Mouse (Mus musculus) liver, embryonic 16.5 days (tissue): ENCODE results near the gene Sectm1a. TPM values are rescaled to one million over a fixed set of nuclear protein-coding genes. Genes with fewer than 3 reads are reported as not detected.

ENCODE experiments used
- ATAC-seq: fragments of 200-750 bp; cut with Nextera tagmentation; 2 replicates; pipeline ENCODE4 v1.8.0; 2017; ENCODE audit warnings: low read depth, mild to moderate bottlenecking, moderate number of reproducible peaks, moderate library complexity
- H3K27ac ChIP-seq: fragments of 300-500 bp; sonication (generic); 2 replicates; pipeline ENCODE4 v1.5.1; 2014; ENCODE audit warnings: mild to moderate bottlenecking, low read length
- H3K27me3 ChIP-seq: fragments of 300-500 bp; sonication (generic); 2 replicates; pipeline ENCODE4 v1.6.1; 2014; ENCODE audit warnings: low read depth, low read length, mixed read lengths; ENCODE audit not compliant: control insufficient read depth, insufficient read depth
- H3K36me3 ChIP-seq: fragments of 300-500 bp; sonication (generic); 2 replicates; pipeline ENCODE4 v1.6.1; 2014; ENCODE audit warnings: mild to moderate bottlenecking; ENCODE audit not compliant: control insufficient read depth, insufficient read depth
- H3K4me1 ChIP-seq: fragments of 300-500 bp; sonication (generic); 2 replicates; pipeline ENCODE4 v1.6.1; 2014; ENCODE audit warnings: low read depth, low read length, mixed read lengths; ENCODE audit not compliant: control insufficient read depth
- H3K4me2 ChIP-seq: fragments of 300-500 bp; sonication (generic); 2 replicates; pipeline ENCODE4 v1.6.1; 2014; ENCODE audit warnings: low read depth, low read length, mixed read lengths
- H3K4me3 ChIP-seq: fragments of 300-500 bp; sonication (generic); 2 replicates; pipeline ENCODE4 v1.5.1; 2014; ENCODE audit warnings: low read depth, mild to moderate bottlenecking, low read length
- H3K9ac ChIP-seq: fragments of 300-500 bp; sonication (generic); 2 replicates; pipeline ENCODE4 v1.6.1; 2014; ENCODE audit warnings: low read depth, low read length
- H3K9me3 ChIP-seq: fragments of 300-500 bp; sonication (generic); replicated peaks from 2 replicates; pipeline ENCODE4 v1.6.1; 2016; ENCODE audit warnings: low read length; ENCODE audit not compliant: control insufficient read depth
- WGBS: fragments of 180-500 bp; shearing (Covaris S2); extraction: QIAGEN DNeasy Blood & Tissue Kit; methylation state at CpG from one replicate; pipeline ENCODE4 v1.1.7; 2014; ENCODE audit not compliant: insufficient replicate concordance; 5-methylcytosine and 5-hydroxymethylcytosine counted together
- polyA plus RNA-seq: library from polyadenylated mRNA; unstranded; fragments of >200 nt; fragmentation: Nextera tagmentation; extraction: Ambion mirVana; gene quantifications from 2 replicates; pipeline ENCODE4 v1.2.1, GENCODE M21; 2015

The Sectm1a gene
- polyA plus RNA-seq, 1 experiment from 2014 or later = 1.8 TPM

- ATAC-seq = no peak
These were observed 21.5 kb downstream of the Sectm1a start for GRCm38 (mm10) chr11:121059471-121059870.

DNA sequence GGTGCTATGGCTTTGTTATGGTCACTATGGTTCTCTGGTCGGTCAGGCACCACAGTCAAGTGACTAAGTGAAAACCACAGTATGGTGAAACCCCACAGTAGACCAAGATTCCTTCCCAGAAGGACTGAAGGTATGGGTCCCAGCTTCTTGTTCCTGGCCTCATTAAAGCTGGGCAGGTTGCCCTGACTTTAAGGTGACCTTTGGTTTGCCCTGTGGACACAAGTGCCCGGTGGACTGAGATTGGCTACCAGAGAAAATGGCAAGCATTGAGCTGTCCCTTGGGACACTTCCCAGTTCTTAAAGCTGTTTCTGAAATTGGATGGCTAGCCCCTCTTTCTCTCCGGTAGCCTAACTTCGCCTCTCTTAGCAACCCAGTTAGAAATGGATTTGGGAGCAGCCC is 22.1 kb downstream of the Sectm1a start:
- H3K9ac ChIP-seq = no peak overlapping the region
- no peak overlapping the region for H3K4me3 ChIP-seq
- peaks cover 7% of the 10 kb centered on the region for H3K4me1 ChIP-seq
- H3K4me2 ChIP-seq = no peak overlapping the region
- no peaks in the 10 kb centered on the region for H3K36me3 ChIP-seq
- 55% methylated on average over 4 of the region's 4 CpGs for WGBS
- H3K27ac ChIP-seq = no peak overlapping the region
- no peak for ATAC-seq
- no peaks in the 10 kb centered on the region for H3K9me3 ChIP-seq
- no peaks in the 10 kb centered on the region for H3K27me3 ChIP-seq

More at GRCm38 (mm10) chr11:121059471-121059870, 21.5 kb downstream of the Sectm1a start:
- no peak overlapping the region for H3K27ac ChIP-seq
- no peak overlapping the region for H3K4me3 ChIP-seq
- 68% methylated on average over 4 of the region's 4 CpGs for WGBS
- H3K27me3 ChIP-seq = no peaks in the 10 kb centered on the region
- H3K36me3 ChIP-seq = no peaks in the 10 kb centered on the region
- H3K4me2 ChIP-seq = no peak overlapping the region
- H3K9me3 ChIP-seq = no peaks in the 10 kb centered on the region
- H3K4me1 ChIP-seq = peaks cover 7% of the 10 kb centered on the region
- no peak overlapping the region for H3K9ac ChIP-seq

DNA sequence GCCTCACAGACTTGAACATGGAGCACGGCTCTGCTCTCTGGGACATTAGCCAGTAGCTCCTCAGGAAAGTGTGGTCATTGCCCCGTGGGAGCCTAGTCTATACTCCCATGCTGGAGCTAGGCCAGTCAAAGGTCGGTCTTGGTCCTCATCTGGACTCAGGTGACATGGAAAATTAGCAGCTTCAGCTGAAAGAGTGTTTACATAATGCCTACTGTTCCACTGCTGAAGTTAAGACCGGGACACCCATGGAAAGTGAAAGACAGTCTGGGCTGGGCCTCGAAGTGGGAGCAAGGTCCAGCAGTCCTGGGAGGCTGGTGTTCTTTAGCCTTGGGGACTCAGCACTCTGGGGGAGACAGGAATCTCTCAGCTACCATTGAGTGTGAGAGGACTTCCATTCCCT is 22.9 kb downstream of the Sectm1a start:
- H3K36me3 ChIP-seq = no peaks in the 10 kb centered on the region
- no peaks in the 10 kb centered on the region for H3K27me3 ChIP-seq
- WGBS = 48% methylated on average over 5 of the region's 5 CpGs
- peaks cover 7% of the 10 kb centered on the region for H3K4me1 ChIP-seq
- H3K4me3 ChIP-seq = no peak overlapping the region
- H3K27ac ChIP-seq = peak overlapping the region; percentile 2; the same call in 1 of the 2 replicates
- H3K4me2 ChIP-seq = no peak overlapping the region
- no peaks in the 10 kb centered on the region for H3K9me3 ChIP-seq
- ATAC-seq = peak; percentile 20; the same call in 1 of the 2 replicates
- no peak overlapping the region for H3K9ac ChIP-seq

- Histone ChIP-seq H3K27me3 (no peaks in the 10 kb centered on the region), H3K36me3 (no peaks in the 10 kb centered on the region), H3K9ac (no peak overlapping the region), H3K4me3 (no peak overlapping the region), H3K4me1 (peaks cover 7% of the 10 kb centered on the region), H3K9me3 (no peaks in the 10 kb centered on the region), H3K27ac (peak overlapping the region; percentile 86), H3K4me2 (no peak overlapping the region)
- ATAC-seq = peak; percentile 84
- 39% methylated on average over 7 of the region's 7 CpGs for WGBS
These were observed 24.3 kb downstream of the Sectm1a start for GRCm38 (mm10) chr11:121056536-121057236.

GRCm38 (mm10) chr11:121053536-121053935 is 27.5 kb downstream of the Sectm1a start:
- Histone ChIP-seq H3K4me3 (no peak overlapping the region), H3K9me3 (no peaks in the 10 kb centered on the region), H3K27me3 (no peaks in the 10 kb centered on the region), H3K9ac (no peak overlapping the region), H3K36me3 (no peaks in the 10 kb centered on the region), H3K27ac (no peak overlapping the region), H3K4me2 (no peak overlapping the region), H3K4me1 (peaks cover 7% of the 10 kb centered on the region)
- ATAC-seq = no peak
- WGBS = 14% methylated on average over 8 of the region's 8 CpGs

DNA sequence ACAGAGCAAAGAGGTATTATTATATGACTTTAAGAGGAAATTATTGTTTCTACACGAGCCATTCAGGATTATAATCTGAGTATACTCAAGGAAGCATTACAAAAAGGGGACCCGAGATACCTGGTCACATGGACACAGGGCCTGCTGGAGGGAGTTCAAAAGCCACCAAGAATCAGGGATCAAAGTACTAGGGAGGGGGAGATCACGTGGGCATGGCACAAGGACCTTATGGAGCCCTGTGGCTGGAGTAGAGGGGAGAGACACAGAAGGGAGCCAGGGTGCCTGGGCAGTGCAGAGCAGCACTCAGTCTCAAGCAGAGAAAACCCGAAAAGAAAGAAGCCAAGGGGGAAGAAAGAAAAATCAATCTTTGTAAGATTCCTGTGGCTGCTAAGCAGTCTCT is 28.6 kb downstream of the Sectm1a start:
- Histone ChIP-seq H3K4me1 (peaks cover 7% of the 10 kb centered on the region), H3K27me3 (no peaks in the 10 kb centered on the region), H3K36me3 (no peaks in the 10 kb centered on the region), H3K4me2 (no peak overlapping the region), H3K4me3 (no peak overlapping the region), H3K27ac (no peak overlapping the region), H3K9me3 (no peaks in the 10 kb centered on the region), H3K9ac (no peak overlapping the region)
- 43% methylated on average over 4 of the region's 4 CpGs for WGBS
- ATAC-seq = no peak

DNA sequence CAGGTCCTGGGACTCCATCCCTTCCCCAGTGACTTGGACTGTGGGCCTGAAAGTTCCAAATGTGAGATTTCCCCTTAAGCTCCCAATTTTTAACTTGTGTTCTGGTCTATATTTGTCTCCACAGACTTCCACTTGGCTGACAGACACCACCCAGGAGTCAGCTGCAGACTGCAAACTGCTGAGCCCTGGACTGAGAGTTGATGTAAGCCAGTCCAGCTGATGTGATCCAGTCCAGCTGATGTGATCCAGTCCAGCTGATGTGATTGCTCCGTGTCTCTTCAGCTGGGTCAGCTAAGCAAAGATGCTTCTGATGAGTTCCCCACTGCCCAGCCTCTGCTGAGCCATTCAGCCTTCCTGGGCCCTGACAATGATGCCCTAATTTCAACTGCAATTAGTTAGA is 29.2 kb downstream of the Sectm1a start:
- 62% methylated on average over 1 of the region's 1 CpGs for WGBS
- Histone ChIP-seq H3K9me3 (no peaks in the 10 kb centered on the region), H3K27me3 (no peaks in the 10 kb centered on the region), H3K36me3 (no peaks in the 10 kb centered on the region), H3K4me3 (no peak overlapping the region), H3K9ac (no peak overlapping the region), H3K27ac (no peak overlapping the region), H3K4me1 (peaks cover 2% of the 10 kb centered on the region), H3K4me2 (no peak overlapping the region)
- ATAC-seq = no peak

DNA sequence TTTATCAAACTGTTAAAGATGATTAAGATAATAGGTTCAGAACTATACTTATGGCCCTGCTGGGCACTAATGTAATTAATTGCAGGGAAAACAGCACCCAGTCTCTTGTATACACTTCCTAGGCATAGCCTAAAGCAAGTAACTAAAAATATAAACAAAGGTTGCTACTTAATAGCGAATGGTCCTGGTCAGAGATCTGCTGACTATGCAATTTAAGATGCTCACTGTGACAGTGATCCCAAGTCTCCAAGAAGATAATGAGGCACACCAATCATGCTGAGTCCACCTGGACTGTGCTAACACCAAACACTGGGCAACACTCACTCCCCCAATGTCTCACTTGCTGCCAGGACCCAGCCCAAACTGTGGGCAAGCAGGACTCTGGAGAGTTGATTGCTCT is 31.2 kb downstream of the Sectm1a start:
- Histone ChIP-seq H3K4me2 (no peak overlapping the region), H3K27ac (no peak overlapping the region), H3K27me3 (no peaks in the 10 kb centered on the region), H3K4me1 (no peaks in the 10 kb centered on the region), H3K9me3 (no peaks in the 10 kb centered on the region), H3K9ac (no peak overlapping the region), H3K36me3 (no peaks in the 10 kb centered on the region), H3K4me3 (no peak overlapping the region)
- ATAC-seq = no peak
- WGBS = 50% methylated on average over 1 of the region's 1 CpGs

GRCm38 (mm10) chr11:121047826-121048399 is 33.1 kb downstream of the Sectm1a start:
- Histone ChIP-seq H3K9ac (no peak overlapping the region), H3K4me2 (no peak overlapping the region), H3K9me3 (no peaks in the 10 kb centered on the region), H3K4me1 (no peaks in the 10 kb centered on the region), H3K36me3 (no peaks in the 10 kb centered on the region), H3K27ac (no peak overlapping the region), H3K27me3 (no peaks in the 10 kb centered on the region), H3K4me3 (no peak overlapping the region)
- WGBS = 44% methylated on average over 2 of the region's 2 CpGs
- no peak for ATAC-seq
